Mouse (Mus musculus): Measurements from ENCODE around the gene Nadsyn1. TPM values are rescaled to one million over a fixed set of nuclear protein-coding genes. Genes with fewer than 3 reads are reported as not detected.
A peak's percentile ranks its signal among the peaks of the same experiment; 100 is the strongest.

The Nadsyn1 gene
- total and polyA plus RNA-seq, 2 experiments from 2014 or later: 7.8 to 8.4 TPM

- no peak for TF ChIP-seq EP300 (IDR thresholded peaks at IDR 0.05; ENCODE audit: low read depth)
- no peak for TF ChIP-seq CTCF (IDR thresholded peaks at IDR 0.05; ENCODE audit: low read depth)
- ATAC-seq (ENCODE audit: insufficient read depth, low read depth) (no peak), DNase-seq (ENCODE audit: low spot score) (no peak)
- Histone ChIP-seq H3K27me3 (ENCODE audit: control insufficient read depth, insufficient read depth, low read length) (no peaks in the 10 kb centered on the region), H3K4me3 (ENCODE audit: low read depth, low read length) (no peak overlapping the region), H3K4me2 (ENCODE audit: low read depth, low read length) (no peak overlapping the region), H3K36me3 (replicated peaks; ENCODE audit: control insufficient read depth, insufficient read depth, low read length) (no peaks in the 10 kb centered on the region), H3K4me1 (ENCODE audit: control insufficient read depth, insufficient read depth) (peaks cover 15% of the 10 kb centered on the region), H3K9me3 (replicated peaks; ENCODE audit: control insufficient read depth, low read length) (no peaks in the 10 kb centered on the region), H3K9ac (replicated peaks; ENCODE audit: low read depth, low read length) (no peak overlapping the region), H3K27ac (ENCODE audit: low read depth) (no peak overlapping the region)
- 88% methylated on average over 2 of the region's 2 CpGs for WGBS
These were observed 4.3 kb upstream of the Nadsyn1 start for GRCm38 (mm10) chr7:143826985-143827384.

- no peaks in the 10 kb centered on the region; the same call in 1 of the 2 replicates for H3K36me3 ChIP-seq (replicated peaks; ENCODE audit: control insufficient read depth, insufficient read depth, low read length)
- ATAC-seq (ENCODE audit: insufficient read depth, low read depth) (no peak), DNase-seq (ENCODE audit: low spot score) (no peak)
- H3K27ac ChIP-seq (ENCODE audit: low read depth): peak overlapping the region; percentile 86
- H3K27me3 ChIP-seq (ENCODE audit: control insufficient read depth, insufficient read depth, low read length): no peaks in the 10 kb centered on the region
- H3K9ac ChIP-seq (replicated peaks; ENCODE audit: low read depth, low read length): peak overlapping the region; percentile 48
- 82% methylated on average over 4 of the region's 4 CpGs for WGBS
- TF ChIP-seq CTCF (IDR thresholded peaks at IDR 0.05; ENCODE audit: low read depth): no peak
- TF ChIP-seq EP300 (IDR thresholded peaks at IDR 0.05; ENCODE audit: low read depth): no peak
- peak overlapping the region; percentile 93 for H3K4me2 ChIP-seq (ENCODE audit: low read depth, low read length)
- H3K4me1 ChIP-seq (ENCODE audit: control insufficient read depth, insufficient read depth): peaks cover 13% of the 10 kb centered on the region
- peak overlapping the region; percentile 79 for H3K4me3 ChIP-seq (ENCODE audit: low read depth, low read length)
- H3K9me3 ChIP-seq (replicated peaks; ENCODE audit: control insufficient read depth, low read length): no peaks in the 10 kb centered on the region
These were observed 587 bp upstream of the Nadsyn1 start for GRCm38 (mm10) chr7:143823266-143823605.

DNA sequence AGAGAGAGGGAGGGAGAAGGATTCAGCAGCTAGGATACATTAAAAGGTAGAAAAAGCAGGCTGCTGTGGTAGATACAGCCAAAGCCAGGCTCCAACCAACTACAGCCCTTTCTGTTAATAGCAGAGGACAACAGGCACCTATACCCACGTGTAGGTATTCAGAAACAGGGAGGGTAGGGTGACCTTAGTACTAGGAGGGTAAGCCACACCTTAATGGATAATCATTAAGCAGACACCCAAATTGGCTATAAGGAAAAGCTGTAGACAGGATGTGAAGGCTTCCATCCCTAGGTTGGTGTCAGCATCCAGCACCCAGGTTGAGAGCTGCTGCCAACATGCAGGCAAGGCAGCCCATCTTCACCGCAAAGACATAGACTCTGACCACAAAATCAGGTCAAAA lies 1.4 kb downstream of the Nadsyn1 start:
- Histone ChIP-seq H3K4me1 (ENCODE audit: control insufficient read depth, insufficient read depth) (peaks cover 13% of the 10 kb centered on the region), H3K36me3 (replicated peaks; ENCODE audit: control insufficient read depth, insufficient read depth, low read length) (peaks cover 4% of the 10 kb centered on the region), H3K4me2 (ENCODE audit: low read depth, low read length) (no peak overlapping the region), H3K9me3 (replicated peaks; ENCODE audit: control insufficient read depth, low read length) (no peaks in the 10 kb centered on the region), H3K27ac (ENCODE audit: low read depth) (no peak overlapping the region), H3K9ac (replicated peaks; ENCODE audit: low read depth, low read length) (no peak overlapping the region), H3K27me3 (ENCODE audit: control insufficient read depth, insufficient read depth, low read length) (no peaks in the 10 kb centered on the region), H3K4me3 (ENCODE audit: low read depth, low read length) (no peak overlapping the region)
- DNase-seq (ENCODE audit: low spot score): no peak
- WGBS: 91% methylated on average over 2 of the region's 2 CpGs
- TF ChIP-seq CTCF (IDR thresholded peaks at IDR 0.05; ENCODE audit: low read depth): no peak
- TF ChIP-seq EP300 (IDR thresholded peaks at IDR 0.05; ENCODE audit: low read depth): no peak
- no peak for ATAC-seq (ENCODE audit: insufficient read depth, low read depth)

DNA sequence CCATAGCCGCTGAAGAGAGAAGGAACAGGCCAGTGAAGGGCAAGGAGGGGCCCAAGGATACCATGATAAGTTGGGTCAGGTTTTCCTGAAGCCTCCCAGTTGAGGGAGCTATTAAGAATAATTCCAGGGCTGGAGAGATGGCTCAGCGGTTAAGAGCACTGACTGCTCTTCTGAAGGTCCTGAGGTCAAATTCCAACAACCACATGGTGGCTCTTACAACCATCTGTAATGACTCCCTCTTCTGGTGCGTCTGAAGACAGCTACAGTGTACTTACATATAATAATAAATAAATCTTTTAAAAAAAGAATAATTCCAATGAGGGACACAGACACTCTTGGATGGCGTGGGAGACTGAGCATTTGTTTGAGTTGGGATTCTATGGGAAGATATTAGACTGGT lies 3.4 kb downstream of the Nadsyn1 start:
- TF ChIP-seq CTCF (IDR thresholded peaks at IDR 0.05; ENCODE audit: low read depth) (no peak), EP300 (IDR thresholded peaks at IDR 0.05; ENCODE audit: low read depth) (no peak)
- Histone ChIP-seq H3K4me3 (ENCODE audit: low read depth, low read length) (no peak overlapping the region), H3K4me1 (ENCODE audit: control insufficient read depth, insufficient read depth) (peaks cover 13% of the 10 kb centered on the region), H3K27ac (ENCODE audit: low read depth) (no peak overlapping the region), H3K27me3 (ENCODE audit: control insufficient read depth, insufficient read depth, low read length) (no peaks in the 10 kb centered on the region), H3K9me3 (replicated peaks; ENCODE audit: control insufficient read depth, low read length) (no peaks in the 10 kb centered on the region), H3K36me3 (replicated peaks; ENCODE audit: control insufficient read depth, insufficient read depth, low read length) (peaks cover 23% of the 10 kb centered on the region), H3K9ac (replicated peaks; ENCODE audit: low read depth, low read length) (no peak overlapping the region), H3K4me2 (ENCODE audit: low read depth, low read length) (no peak overlapping the region)
- 70% methylated on average over 4 of the region's 4 CpGs for WGBS
- DNase-seq (ENCODE audit: low spot score) (no peak), ATAC-seq (ENCODE audit: insufficient read depth, low read depth) (no peak)

GRCm38 (mm10) chr7:143808909-143809308 lies 13.7 kb downstream of the Nadsyn1 start:
- ATAC-seq (ENCODE audit: insufficient read depth, low read depth): no peak
- H3K27me3 ChIP-seq (ENCODE audit: control insufficient read depth, insufficient read depth, low read length): no peaks in the 10 kb centered on the region
- no peaks in the 10 kb centered on the region for H3K9me3 ChIP-seq (replicated peaks; ENCODE audit: control insufficient read depth, low read length)
- H3K4me1 ChIP-seq (ENCODE audit: control insufficient read depth, insufficient read depth): no peaks in the 10 kb centered on the region
- DNase-seq (ENCODE audit: low spot score): no peak
- no peak overlapping the region for H3K9ac ChIP-seq (replicated peaks; ENCODE audit: low read depth, low read length)
- 50% methylated on average over 1 of the region's 1 CpGs for WGBS
- H3K36me3 ChIP-seq (replicated peaks; ENCODE audit: control insufficient read depth, insufficient read depth, low read length): peaks cover 74% of the 10 kb centered on the region
- TF ChIP-seq EP300 (IDR thresholded peaks at IDR 0.05; ENCODE audit: low read depth): no peak
- TF ChIP-seq CTCF (IDR thresholded peaks at IDR 0.05; ENCODE audit: low read depth): peak; percentile 42
- no peak overlapping the region for H3K27ac ChIP-seq (ENCODE audit: low read depth)
- no peak overlapping the region for H3K4me2 ChIP-seq (ENCODE audit: low read depth, low read length)
- H3K4me3 ChIP-seq (ENCODE audit: low read depth, low read length): no peak overlapping the region

- ATAC-seq (ENCODE audit: insufficient read depth, low read depth) (no peak), DNase-seq (ENCODE audit: low spot score) (no peak)
- Histone ChIP-seq H3K27me3 (ENCODE audit: control insufficient read depth, insufficient read depth, low read length) (no peaks in the 10 kb centered on the region), H3K4me3 (ENCODE audit: low read depth, low read length) (no peak overlapping the region), H3K9me3 (replicated peaks; ENCODE audit: control insufficient read depth, low read length) (no peaks in the 10 kb centered on the region), H3K4me1 (ENCODE audit: control insufficient read depth, insufficient read depth) (no peaks in the 10 kb centered on the region), H3K9ac (replicated peaks; ENCODE audit: low read depth, low read length) (no peak overlapping the region), H3K36me3 (replicated peaks; ENCODE audit: control insufficient read depth, insufficient read depth, low read length) (peaks cover 63% of the 10 kb centered on the region), H3K4me2 (ENCODE audit: low read depth, low read length) (no peak overlapping the region), H3K27ac (ENCODE audit: low read depth) (no peak overlapping the region)
- 55% methylated on average over 5 of the region's 5 CpGs for WGBS
- TF ChIP-seq EP300 (IDR thresholded peaks at IDR 0.05; ENCODE audit: low read depth) (no peak), CTCF (IDR thresholded peaks at IDR 0.05; ENCODE audit: low read depth) (no peak)
These were observed 17.4 kb downstream of the Nadsyn1 start for GRCm38 (mm10) chr7:143805199-143805624.

All from heart, postnatal 0 days (tissue).